Mouse (Mus musculus): ENCODE data around the gene Sept4.

GRCm38 (mm10) chr11:87542285-87542684, 26.4 kb upstream of the Sept4 start:
- TF ChIP-seq CTCF (conservative IDR thresholded peaks at IDR 0.05; ENCODE audit: low read length): no peak
- no peak for TF ChIP-seq NANOG (IDR thresholded peaks at IDR 0.05; ENCODE audit: borderline replicate concordance, low read length)
